Mouse (Mus musculus) intestine, embryonic 15.5 days (tissue): ENCODE data around the gene Mybl2. TPM values are rescaled to one million over a fixed set of nuclear protein-coding genes. Genes with fewer than 3 reads are reported as not detected.

Source experiments
- ATAC-seq: fragments of 200-750 bp; cut with Nextera tagmentation; 2 replicates; pipeline ENCODE4 v1.8.0; 2017; ENCODE audit warnings: moderate TSS enrichment, moderate library complexity
- H3K27ac ChIP-seq: fragments of 300-500 bp; sonication (generic); 2 replicates; pipeline ENCODE4 v1.5.1; 2015; ENCODE audit warnings: mild to moderate bottlenecking, inconsistent platforms
- H3K27me3 ChIP-seq: fragments of 300-500 bp; sonication (generic); replicated peaks from 2 replicates; pipeline ENCODE4 v1.6.1; 2015; ENCODE audit warnings: inconsistent platforms
- H3K36me3 ChIP-seq: fragments of 300-500 bp; sonication (generic); 2 replicates; pipeline ENCODE4 v1.6.1; 2015; ENCODE audit warnings: inconsistent platforms
- H3K4me1 ChIP-seq: fragments of 300-500 bp; sonication (generic); replicated peaks from 2 replicates; pipeline ENCODE4 v1.6.1; 2015; ENCODE audit warnings: inconsistent platforms
- H3K4me2 ChIP-seq: fragments of 300-500 bp; sonication (generic); replicated peaks from 2 replicates; pipeline ENCODE4 v1.6.1; 2015; ENCODE audit warnings: mild to moderate bottlenecking, inconsistent platforms
- H3K4me3 ChIP-seq: fragments of 300-500 bp; sonication (generic); replicated peaks from 2 replicates; pipeline ENCODE4 v1.5.1; 2015; ENCODE audit warnings: inconsistent platforms
- H3K9ac ChIP-seq: fragments of 300-500 bp; sonication (generic); 2 replicates; pipeline ENCODE4 v1.6.1; 2015; ENCODE audit warnings: inconsistent platforms
- H3K9me3 ChIP-seq: fragments of 300-500 bp; sonication (generic); 2 replicates; pipeline ENCODE4 v1.6.1; 2016; ENCODE audit warnings: inconsistent platforms
- WGBS: fragments of 180-500 bp; shearing (Covaris S2); methylation state at CpG from one replicate; pipeline ENCODE4 v1.1.7; 2015; 5-methylcytosine and 5-hydroxymethylcytosine counted together
- polyA plus RNA-seq: library from polyadenylated mRNA; unstranded; fragments of >200 nt; fragmentation: Nextera tagmentation; extraction: Ambion mirVana; gene quantifications from 2 replicates; pipeline ENCODE4 v1.2.1, GENCODE M21; 2015

Mybl2 gene
- polyA plus RNA-seq, 1 experiment from 2014 or later = 26.2 TPM

GRCm38 (mm10) chr2:163100551-163100950, 46.1 kb downstream of the Mybl2 start:
- H3K9me3 ChIP-seq = no peaks in the 10 kb centered on the region
- 44% methylated on average over 5 of the region's 5 CpGs for WGBS
- peaks cover 13% of the 10 kb centered on the region; the same call in 1 of the 2 replicates for H3K4me1 ChIP-seq
- no peak for ATAC-seq
- H3K27ac ChIP-seq = no peak overlapping the region
- H3K4me2 ChIP-seq = no peak overlapping the region
- no peak overlapping the region for H3K4me3 ChIP-seq
- H3K9ac ChIP-seq = no peak overlapping the region
- H3K36me3 ChIP-seq = no peaks in the 10 kb centered on the region
- no peaks in the 10 kb centered on the region for H3K27me3 ChIP-seq

DNA sequence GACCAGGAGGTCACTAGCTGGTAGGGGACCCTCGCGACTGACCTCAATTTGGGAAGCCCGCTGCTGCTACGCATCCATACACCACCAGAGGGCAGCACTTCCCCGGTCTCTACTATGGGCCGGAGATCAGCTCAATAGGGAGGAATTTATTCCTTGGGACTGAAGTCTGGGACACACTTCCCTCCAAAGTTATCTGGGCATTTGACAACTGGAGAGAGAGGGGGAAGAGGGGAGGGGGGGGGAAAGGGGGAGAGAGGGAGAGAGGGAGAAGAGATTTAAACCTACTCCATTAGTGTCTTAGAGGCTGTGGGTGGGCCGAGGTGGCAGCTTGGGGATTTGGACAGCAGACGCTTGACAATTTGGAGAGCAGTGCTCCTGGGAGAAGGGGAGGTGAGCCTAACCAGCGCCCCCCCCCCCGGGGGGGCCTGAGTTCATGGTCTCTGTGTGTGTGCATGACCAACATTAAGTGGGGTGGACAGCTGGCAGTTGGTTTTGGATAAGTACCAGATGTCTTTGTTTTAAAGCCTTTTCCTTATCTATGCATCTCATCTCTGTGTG, 47.2 kb downstream of the Mybl2 start:
- Histone ChIP-seq H3K4me1 (peaks cover 10% of the 10 kb centered on the region; the same call in 1 of the 2 replicates), H3K27ac (no peak overlapping the region), H3K9me3 (no peaks in the 10 kb centered on the region), H3K4me3 (no peak overlapping the region), H3K9ac (no peak overlapping the region), H3K27me3 (no peaks in the 10 kb centered on the region), H3K36me3 (no peaks in the 10 kb centered on the region), H3K4me2 (no peak overlapping the region)
- WGBS = 6% methylated on average over 10 of the region's 10 CpGs
- ATAC-seq = peak; percentile 41

DNA sequence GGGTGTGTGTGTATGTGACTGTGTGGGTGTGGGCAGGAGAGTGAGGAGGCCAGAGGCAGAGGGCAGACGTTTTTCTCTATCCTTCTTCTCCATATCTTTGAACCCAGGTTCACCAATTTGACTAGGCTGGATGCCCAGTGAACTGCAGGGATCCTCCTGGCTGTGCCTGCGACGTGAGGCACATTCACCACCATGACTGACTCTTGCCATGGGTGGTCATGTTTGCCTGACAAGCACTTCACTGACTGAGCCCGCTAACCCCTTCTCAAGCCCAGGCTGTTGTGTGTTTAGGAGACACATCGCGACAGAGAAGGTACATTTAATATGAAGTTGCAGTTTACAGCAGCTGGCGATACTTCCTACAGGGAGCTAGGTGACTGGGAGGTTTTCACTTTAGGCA, 47.7 kb downstream of the Mybl2 start:
- H3K4me2 ChIP-seq = no peak overlapping the region
- no peaks in the 10 kb centered on the region for H3K36me3 ChIP-seq
- no peak overlapping the region for H3K9ac ChIP-seq
- H3K4me1 ChIP-seq = peaks cover 10% of the 10 kb centered on the region; the same call in 1 of the 2 replicates
- no peaks in the 10 kb centered on the region for H3K9me3 ChIP-seq
- no peak overlapping the region for H3K4me3 ChIP-seq
- ATAC-seq = no peak
- WGBS = 57% methylated on average over 7 of the region's 7 CpGs
- H3K27ac ChIP-seq = no peak overlapping the region
- no peaks in the 10 kb centered on the region for H3K27me3 ChIP-seq

- Histone ChIP-seq H3K4me3 (no peak overlapping the region), H3K27me3 (no peaks in the 10 kb centered on the region), H3K4me2 (no peak overlapping the region), H3K27ac (no peak overlapping the region), H3K36me3 (no peaks in the 10 kb centered on the region), H3K4me1 (peaks cover 10% of the 10 kb centered on the region; the same call in 1 of the 2 replicates), H3K9me3 (no peaks in the 10 kb centered on the region), H3K9ac (no peak overlapping the region)
- WGBS = 46% methylated on average over 18 of the region's 18 CpGs
- no peak for ATAC-seq
Measured at GRCm38 (mm10) chr2:163102900-163103653, 48.6 kb downstream of the Mybl2 start.

DNA sequence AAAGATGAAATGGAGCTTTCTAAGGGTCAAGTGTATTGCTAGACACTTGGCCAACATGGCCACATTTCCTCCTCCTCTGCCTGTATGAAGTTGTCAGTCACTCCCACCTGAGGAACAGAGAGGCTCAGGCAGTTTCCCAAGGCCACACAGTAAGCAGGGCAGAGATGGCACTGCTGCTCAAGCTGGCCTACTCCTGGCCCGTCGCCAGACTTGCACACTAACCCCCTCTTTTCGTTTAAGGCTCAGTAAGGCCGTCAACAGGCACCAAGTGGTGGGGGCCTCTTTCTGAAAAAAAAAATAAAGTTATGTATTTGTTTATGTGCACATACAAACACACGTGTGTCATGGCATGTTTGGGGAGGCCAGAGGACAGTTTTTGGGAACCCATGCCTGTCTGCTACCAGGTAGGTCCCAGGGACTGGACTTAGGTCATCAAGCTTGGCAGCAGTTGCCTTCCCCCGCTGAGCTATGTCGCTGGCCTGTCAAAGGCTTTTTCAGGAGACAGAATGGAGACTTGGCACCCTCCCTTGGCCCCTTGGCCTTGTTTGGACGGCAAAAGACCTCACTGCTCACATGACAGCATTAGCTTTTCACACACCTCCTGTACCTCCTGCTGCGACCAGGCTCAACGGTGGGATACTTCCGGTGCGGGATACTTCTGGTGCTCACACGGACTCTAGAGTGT, 49.7 kb downstream of the Mybl2 start:
- Histone ChIP-seq H3K4me1 (peaks cover 10% of the 10 kb centered on the region; the same call in 1 of the 2 replicates), H3K36me3 (no peaks in the 10 kb centered on the region), H3K27me3 (no peaks in the 10 kb centered on the region), H3K9me3 (no peaks in the 10 kb centered on the region), H3K9ac (no peak overlapping the region), H3K4me2 (no peak overlapping the region), H3K27ac (no peak overlapping the region), H3K4me3 (no peak overlapping the region)
- ATAC-seq = no peak
- 83% methylated on average over 13 of the region's 13 CpGs for WGBS

- WGBS = 79% methylated on average over 9 of the region's 9 CpGs
- ATAC-seq = no peak
Measured at GRCm38 (mm10) chr2:163108385-163108784, 53.9 kb downstream of the Mybl2 start.

DNA sequence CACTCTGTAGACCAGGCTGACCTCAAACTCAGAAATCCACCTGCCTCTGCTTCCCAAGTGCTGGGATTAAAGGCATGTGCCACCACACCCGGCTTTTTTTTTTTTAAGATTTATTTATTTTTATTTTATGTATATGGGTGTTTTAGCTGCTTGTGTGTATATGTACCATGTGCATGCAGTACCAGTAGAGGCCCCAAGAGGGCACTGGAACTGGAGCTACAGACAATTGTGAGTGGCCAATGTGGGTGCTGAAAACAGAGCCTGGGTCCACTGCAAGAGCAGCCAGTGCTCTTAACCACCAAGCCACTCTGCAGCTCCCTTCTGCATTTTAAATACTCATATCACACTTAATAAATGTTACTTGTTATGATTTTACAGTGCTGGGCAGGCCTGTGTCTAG, 56.2 kb downstream of the Mybl2 start:
- 92% methylated on average over 1 of the region's 1 CpGs for WGBS
- Histone ChIP-seq H3K4me3 (no peak overlapping the region), H3K9ac (no peak overlapping the region), H3K9me3 (no peaks in the 10 kb centered on the region), H3K4me2 (no peak overlapping the region), H3K27ac (no peak overlapping the region), H3K4me1 (no peaks in the 10 kb centered on the region), H3K27me3 (no peaks in the 10 kb centered on the region), H3K36me3 (no peaks in the 10 kb centered on the region)
- ATAC-seq = no peak

More at GRCm38 (mm10) chr2:163108385-163108784, 53.9 kb downstream of the Mybl2 start:
- no peaks in the 10 kb centered on the region for H3K36me3 ChIP-seq
- no peaks in the 10 kb centered on the region for H3K27me3 ChIP-seq
- no peak overlapping the region for H3K9ac ChIP-seq
- no peak overlapping the region for H3K27ac ChIP-seq
- no peak overlapping the region for H3K4me3 ChIP-seq
- H3K4me1 ChIP-seq = no peaks in the 10 kb centered on the region
- H3K4me2 ChIP-seq = no peak overlapping the region
- H3K9me3 ChIP-seq = no peaks in the 10 kb centered on the region

DNA sequence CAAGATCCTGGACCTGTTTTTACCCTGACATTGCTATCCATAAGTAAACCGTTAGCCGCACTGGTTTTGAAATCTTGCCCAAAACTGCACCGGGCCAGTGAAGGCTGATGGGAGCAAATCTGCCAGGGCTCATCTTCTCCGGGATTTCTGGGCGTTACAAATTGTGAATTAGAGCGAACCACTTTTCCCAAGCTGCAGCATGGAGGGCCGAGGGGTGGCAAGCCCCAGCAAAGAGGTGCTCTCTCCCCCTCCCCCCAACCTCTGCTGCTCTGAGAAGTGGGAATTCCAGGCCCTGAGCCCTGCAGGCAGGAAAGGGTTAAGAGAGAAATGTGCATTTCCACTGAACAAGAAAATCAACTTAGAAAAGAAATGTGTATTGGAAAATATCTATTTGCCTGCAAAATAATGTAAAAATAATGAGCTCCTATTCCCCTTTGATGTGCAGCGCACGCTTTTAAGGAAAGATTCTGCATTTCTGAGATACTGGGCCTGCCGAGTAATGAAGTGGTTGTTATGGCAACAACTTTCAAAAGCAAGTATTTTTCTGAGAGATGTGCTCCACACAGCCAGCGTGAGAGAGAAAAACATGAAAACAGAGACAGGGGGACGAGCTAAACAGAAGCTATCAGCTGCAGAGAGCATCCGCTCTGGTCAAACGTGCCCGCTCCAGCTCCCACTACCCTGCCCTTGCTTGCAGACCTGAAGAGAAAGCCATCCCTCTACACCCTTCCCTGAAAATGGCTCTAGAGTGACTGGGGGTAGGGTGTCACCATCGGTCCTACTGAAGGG, 57.1 kb downstream of the Mybl2 start:
- Histone ChIP-seq H3K4me3 (no peak overlapping the region), H3K27me3 (no peaks in the 10 kb centered on the region), H3K36me3 (no peaks in the 10 kb centered on the region), H3K4me2 (no peak overlapping the region), H3K9me3 (no peaks in the 10 kb centered on the region), H3K9ac (no peak overlapping the region), H3K27ac (no peak overlapping the region), H3K4me1 (no peaks in the 10 kb centered on the region)
- no peak for ATAC-seq
- 64% methylated on average over 16 of the region's 16 CpGs for WGBS

DNA sequence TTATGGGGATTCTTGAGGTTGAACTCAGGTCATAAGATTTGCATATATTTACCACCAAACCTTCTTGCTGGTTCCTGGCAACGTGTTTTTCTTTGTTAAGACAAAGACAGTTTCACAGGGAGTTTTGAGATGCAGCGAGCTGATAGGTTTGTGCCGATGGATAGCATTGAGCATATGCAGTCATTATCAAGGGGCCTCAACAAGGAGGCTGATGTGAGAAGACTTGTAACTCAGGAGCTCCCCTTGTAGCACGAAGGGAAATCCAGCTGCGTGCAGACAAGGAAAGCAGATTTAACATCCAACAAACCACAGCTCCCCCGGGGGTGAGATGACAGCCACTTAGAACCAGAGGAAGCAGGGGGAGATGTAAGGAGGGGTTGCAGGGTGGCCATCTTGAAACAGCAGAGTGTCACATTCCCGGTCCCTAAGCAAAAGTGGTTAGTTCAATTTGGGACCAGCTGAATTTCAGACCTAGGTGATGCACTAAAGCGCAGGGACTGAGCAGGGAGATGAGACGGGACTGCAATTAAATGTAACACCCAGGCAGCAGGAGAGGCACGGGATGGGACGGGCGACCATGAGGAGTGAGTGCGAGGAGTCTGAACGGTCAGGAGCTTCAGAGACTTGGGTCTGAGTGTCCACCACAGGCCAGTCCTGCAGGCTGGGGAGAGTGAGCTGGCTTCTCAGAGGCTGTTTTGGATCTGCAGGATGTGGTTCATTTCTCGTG, 66.3 kb downstream of the Mybl2 start:
- H3K9ac ChIP-seq = no peak overlapping the region
- ATAC-seq = no peak
- H3K27ac ChIP-seq = no peak overlapping the region
- peaks cover 11% of the 10 kb centered on the region for H3K27me3 ChIP-seq
- no peaks in the 10 kb centered on the region for H3K9me3 ChIP-seq
- no peak overlapping the region for H3K4me3 ChIP-seq
- no peak overlapping the region for H3K4me2 ChIP-seq
- WGBS = 67% methylated on average over 15 of the region's 15 CpGs
- no peaks in the 10 kb centered on the region for H3K36me3 ChIP-seq
- peaks cover 13% of the 10 kb centered on the region; the same call in 1 of the 2 replicates for H3K4me1 ChIP-seq

GRCm38 (mm10) chr2:163121353-163121660, 66.8 kb downstream of the Mybl2 start:
- Histone ChIP-seq H3K9ac (no peak overlapping the region), H3K4me3 (no peak overlapping the region), H3K4me2 (no peak overlapping the region), H3K36me3 (no peaks in the 10 kb centered on the region), H3K4me1 (peaks cover 13% of the 10 kb centered on the region; the same call in 1 of the 2 replicates), H3K27me3 (peaks cover 11% of the 10 kb centered on the region), H3K9me3 (no peaks in the 10 kb centered on the region), H3K27ac (no peak overlapping the region)
- no peak for ATAC-seq
- WGBS = 78% methylated on average over 3 of the region's 3 CpGs

DNA sequence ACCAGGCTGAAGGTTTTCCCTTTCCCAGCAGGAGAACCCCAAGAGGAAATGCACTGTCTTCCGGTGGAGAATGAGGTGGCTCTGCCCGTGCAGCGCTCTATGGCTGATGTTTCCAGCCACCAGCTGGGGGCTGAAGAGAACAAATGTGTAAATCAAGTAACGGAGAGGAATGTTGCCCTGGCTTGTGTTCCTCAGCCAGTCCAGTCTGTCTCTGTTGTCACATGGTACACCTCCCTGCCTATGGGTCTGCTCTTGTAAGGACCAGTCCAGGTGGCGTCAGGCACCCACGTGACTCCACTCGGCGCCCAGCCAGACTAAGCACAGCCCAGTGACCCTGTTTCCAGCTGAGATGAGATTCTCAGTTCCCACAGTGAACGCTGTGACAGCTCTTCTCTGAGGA, 67.8 kb downstream of the Mybl2 start:
- Histone ChIP-seq H3K9ac (no peak overlapping the region), H3K36me3 (no peaks in the 10 kb centered on the region), H3K4me2 (peak overlapping the region; percentile 48), H3K4me3 (no peak overlapping the region), H3K4me1 (peaks cover 13% of the 10 kb centered on the region; the same call in 1 of the 2 replicates), H3K27ac (peak overlapping the region; percentile 34; the same call in 1 of the 2 replicates), H3K27me3 (peaks cover 11% of the 10 kb centered on the region), H3K9me3 (no peaks in the 10 kb centered on the region)
- 12% methylated on average over 9 of the region's 9 CpGs for WGBS
- ATAC-seq = peak; percentile 98
